Mouse (Mus musculus) thymus, adult 2 months (tissue): ENCODE results near the gene Prrt1. TPM values are rescaled to one million over a fixed set of nuclear protein-coding genes. Genes with fewer than 3 reads are reported as not detected.

Experiments
- DNase-seq: peaks from one replicate; pipeline ENCODE4 v3.0.0; 2021
- H3K27ac ChIP-seq: fragments of 200-500 bp; 2 replicates; pipeline ENCODE4 v1.5.1; 2012; ENCODE audit warnings: low read length, control low read depth; ENCODE audit not compliant: control insufficient read depth, insufficient read depth
- H3K27me3 ChIP-seq: fragments of 200-500 bp; 2 replicates; pipeline ENCODE4 v1.6.1; 2012; ENCODE audit warnings: mild to moderate bottlenecking, low read length, moderate library complexity, mixed read lengths; ENCODE audit not compliant: control insufficient read depth, insufficient read depth
- H3K36me3 ChIP-seq: fragments of 200-500 bp; 2 replicates; pipeline ENCODE4 v1.6.1; 2012; ENCODE audit warnings: mild to moderate bottlenecking, low read length, moderate library complexity; ENCODE audit not compliant: control insufficient read depth, insufficient read depth
- H3K4me1 ChIP-seq: fragments of 200-500 bp; replicated peaks from 2 replicates; pipeline ENCODE4 v1.6.1; 2012; ENCODE audit warnings: low read length; ENCODE audit not compliant: control insufficient read depth, insufficient read depth
- H3K4me3 ChIP-seq: fragments of 200-500 bp; 2 replicates; pipeline ENCODE4 v1.5.1; 2012; ENCODE audit warnings: mild to moderate bottlenecking, low read length, control low read depth, moderate library complexity; ENCODE audit not compliant: control insufficient read depth, insufficient read depth
- CTCF ChIP-seq: fragments of 200-500 bp; IDR thresholded peaks from 2 replicates; pipeline ENCODE4 v1.5.1; 2012; ENCODE audit warnings: mild to moderate bottlenecking, control low read depth, low read length, moderate library complexity, borderline replicate concordance; ENCODE audit not compliant: control insufficient read depth, poor library complexity, insufficient read depth; ENCODE audit errors: extremely low read depth
- POLR2A ChIP-seq: fragments of 200-500 bp; IDR thresholded peaks from 2 replicates; pipeline ENCODE4 v1.6.1; 2012; ENCODE audit warnings: mild to moderate bottlenecking, low read length, control low read depth, moderate library complexity; ENCODE audit not compliant: control insufficient read depth, poor library complexity, insufficient read depth; ENCODE audit errors: extremely low read depth
- WGBS: fragments of 180-500 bp; shearing (Covaris S2); methylation state at CpG from one replicate; pipeline ENCODE4 v1.1.7; 2018; 5-methylcytosine and 5-hydroxymethylcytosine counted together
- polyA plus RNA-seq: library from polyadenylated mRNA; depleted of rRNA; stranded (reverse); fragments of >200 nt; gene quantifications from 2 replicates; pipeline ENCODE4 v1.2.3, GENCODE M21; 2012

The Prrt1 gene
- polyA plus RNA-seq, 1 experiment = 361 TPM

GRCm38 (mm10) chr17:34604511-34605237 lies 24.7 kb upstream of the Prrt1 start:
- DNase-seq = no peak
- no peaks in the 10 kb centered on the region for H3K27me3 ChIP-seq
- TF ChIP-seq POLR2A = no peak
- H3K4me1 ChIP-seq = peaks cover 36% of the 10 kb centered on the region
- no peaks in the 10 kb centered on the region for H3K36me3 ChIP-seq
- peak overlapping the region; percentile 68 for H3K27ac ChIP-seq
- WGBS = 27% methylated on average over 24 of the region's 24 CpGs
- H3K4me3 ChIP-seq = peak overlapping the region; percentile 62

GRCm38 (mm10) chr17:34605609-34606008 lies 23.7 kb upstream of the Prrt1 start:
- Histone ChIP-seq H3K36me3 (no peaks in the 10 kb centered on the region), H3K27ac (peak overlapping the region; percentile 68), H3K4me1 (peaks cover 36% of the 10 kb centered on the region), H3K4me3 (peak overlapping the region; percentile 62), H3K27me3 (no peaks in the 10 kb centered on the region)
- peak; percentile 97 for DNase-seq
- peak; percentile 15; the same call in 1 of the 2 replicates for TF ChIP-seq CTCF
- TF ChIP-seq POLR2A = peak; percentile 70; the same call in 1 of the 2 replicates
- 1% methylated on average over 30 of the region's 30 CpGs for WGBS

GRCm38 (mm10) chr17:34606186-34607039 lies 22.9 kb upstream of the Prrt1 start:
- H3K36me3 ChIP-seq = no peaks in the 10 kb centered on the region; the same call in 1 of the 2 replicates
- peaks cover 36% of the 10 kb centered on the region for H3K4me1 ChIP-seq
- DNase-seq = no peak
- 9% methylated on average over 32 of the region's 32 CpGs for WGBS
- no peak for TF ChIP-seq CTCF
- TF ChIP-seq POLR2A = no peak
- peak overlapping the region; percentile 62 for H3K4me3 ChIP-seq
- H3K27me3 ChIP-seq = no peaks in the 10 kb centered on the region
- peak overlapping the region; percentile 8; the same call in 1 of the 2 replicates for H3K27ac ChIP-seq

- 89% methylated on average over 7 of the region's 7 CpGs for WGBS
- H3K27me3 ChIP-seq = no peaks in the 10 kb centered on the region
- TF ChIP-seq POLR2A = no peak
- no peak for TF ChIP-seq CTCF
- H3K27ac ChIP-seq = no peak overlapping the region
- H3K36me3 ChIP-seq = peaks cover 12% of the 10 kb centered on the region
- H3K4me1 ChIP-seq = peaks cover 28% of the 10 kb centered on the region
- no peak for DNase-seq
- H3K4me3 ChIP-seq = no peak overlapping the region
These were observed 21.3 kb upstream of the Prrt1 start for GRCm38 (mm10) chr17:34607997-34608396.

- WGBS = 96% methylated on average over 8 of the region's 8 CpGs
- H3K4me1 ChIP-seq = peaks cover 17% of the 10 kb centered on the region
- H3K4me3 ChIP-seq = no peak overlapping the region
- DNase-seq = no peak
- no peaks in the 10 kb centered on the region for H3K27me3 ChIP-seq
- no peak overlapping the region for H3K27ac ChIP-seq
- no peak for TF ChIP-seq CTCF
- TF ChIP-seq POLR2A = no peak
- peaks cover 21% of the 10 kb centered on the region for H3K36me3 ChIP-seq
These were observed 18.3 kb upstream of the Prrt1 start for GRCm38 (mm10) chr17:34611050-34611449.

- Histone ChIP-seq H3K27ac (no peak overlapping the region), H3K4me1 (peaks cover 8% of the 10 kb centered on the region), H3K4me3 (no peak overlapping the region), H3K36me3 (peaks cover 31% of the 10 kb centered on the region), H3K27me3 (no peaks in the 10 kb centered on the region)
- TF ChIP-seq CTCF (no peak), POLR2A (no peak)
- no peak for DNase-seq
- WGBS = 89% methylated on average over 11 of the region's 11 CpGs
These were observed 16.2 kb upstream of the Prrt1 start for GRCm38 (mm10) chr17:34613054-34613645.
